Mouse (Mus musculus): Measurements from ENCODE around the gene Actl6b.
A peak's percentile ranks its signal among the peaks of the same experiment; 100 is the strongest.

Actl6b gene

DNA sequence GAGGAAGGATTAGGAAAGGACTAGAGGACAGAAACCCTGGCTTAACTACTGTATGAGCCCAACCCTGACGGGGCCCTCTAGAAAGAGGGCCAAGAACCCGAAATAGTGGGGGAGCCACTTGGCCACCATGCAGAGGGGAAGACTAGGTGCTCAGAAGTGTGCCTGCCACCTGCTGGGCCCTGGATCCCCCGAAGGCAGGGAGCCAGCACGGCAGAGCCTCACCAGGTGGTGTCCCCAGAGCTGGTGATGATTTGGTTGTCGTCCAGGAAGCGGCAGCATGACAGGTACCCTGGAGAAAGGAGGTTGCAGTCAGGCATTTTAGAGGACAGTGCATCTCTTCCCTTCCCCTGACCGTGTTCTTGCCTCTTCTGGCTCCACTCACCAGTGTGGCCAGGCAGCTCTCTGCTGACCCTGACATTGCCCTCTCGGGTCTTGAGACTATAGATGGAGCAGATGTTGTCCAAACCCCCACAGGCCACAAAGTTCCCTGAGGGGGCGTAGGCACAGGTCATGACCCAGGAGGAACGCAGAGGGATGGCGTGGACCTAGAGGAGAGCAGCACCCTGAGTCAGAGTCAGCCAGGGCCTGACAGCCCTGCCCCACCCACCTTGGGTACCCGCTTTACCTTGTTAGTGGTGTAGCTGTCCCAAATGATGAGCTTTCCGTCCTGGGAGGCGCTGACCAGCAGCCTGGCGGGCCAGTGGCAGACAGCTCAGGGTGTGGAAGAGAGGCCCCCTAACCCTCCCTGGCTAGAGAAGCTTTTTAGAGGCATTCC, 23.9 kb upstream of the Actl6b start:
- peak in 1 of 2 experiments; percentile 26 for DNase-seq

DNA sequence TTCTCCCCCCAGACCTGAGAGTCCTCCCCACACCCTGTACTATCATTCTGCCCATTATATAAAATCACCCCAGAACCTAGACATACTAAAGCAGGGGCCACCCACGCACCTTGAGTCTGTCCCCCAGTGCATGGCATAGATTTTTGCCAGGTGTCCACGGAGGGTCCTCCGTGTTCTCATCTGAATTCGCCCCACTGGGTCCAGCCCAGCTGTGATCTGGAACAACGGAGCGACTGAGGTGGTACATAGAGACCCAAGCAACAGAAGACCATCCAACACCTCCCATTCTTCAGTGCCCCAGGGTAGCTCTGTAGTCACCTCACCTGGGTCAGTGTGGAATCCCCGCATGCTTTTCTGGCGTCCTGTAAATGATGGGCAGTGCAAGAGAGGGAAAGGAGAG, 23.2 kb upstream of the Actl6b start:
- DNase-seq: no peak

DNA sequence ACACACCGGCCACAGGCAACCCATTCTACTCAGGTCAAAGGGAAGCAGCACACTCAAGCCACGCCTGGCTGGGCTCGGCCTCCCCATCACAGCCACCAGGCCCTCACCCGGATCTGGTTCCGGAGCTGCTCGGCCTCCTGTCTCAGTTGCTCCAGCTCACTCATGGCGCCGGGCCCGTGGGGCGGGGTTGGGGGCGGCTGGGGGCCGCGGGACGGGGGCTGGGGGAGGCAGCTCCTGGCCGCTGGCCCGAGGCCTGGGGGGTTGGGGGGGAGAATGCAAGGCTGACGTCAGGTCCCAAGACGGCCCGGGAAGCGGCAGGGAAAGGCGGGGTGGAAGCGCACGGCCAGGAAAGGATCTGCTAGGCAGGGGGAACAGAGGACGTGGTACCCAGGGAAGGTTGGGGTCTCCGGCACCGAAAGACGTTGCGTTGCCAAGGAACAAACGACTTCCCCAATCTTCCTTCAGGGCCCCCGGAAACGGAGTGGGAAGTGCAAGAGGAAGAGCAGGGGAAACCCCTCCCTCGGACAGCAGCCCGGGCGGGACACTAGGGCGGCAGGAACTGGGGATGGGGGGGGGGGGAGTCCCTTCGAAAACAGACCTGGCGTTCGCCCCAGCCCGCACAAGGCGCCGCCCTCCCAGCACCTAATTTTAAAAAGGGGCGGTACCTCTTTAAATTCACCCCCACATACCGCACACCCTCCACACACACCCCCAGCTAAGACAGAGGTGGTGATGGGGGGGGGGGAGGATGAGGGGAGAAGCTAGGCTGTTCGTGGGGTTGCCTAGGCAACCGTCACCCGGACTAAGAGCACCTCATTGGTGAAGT, 22.5 kb upstream of the Actl6b start:
- DNase-seq: peak; percentile 44 to 65

DNA sequence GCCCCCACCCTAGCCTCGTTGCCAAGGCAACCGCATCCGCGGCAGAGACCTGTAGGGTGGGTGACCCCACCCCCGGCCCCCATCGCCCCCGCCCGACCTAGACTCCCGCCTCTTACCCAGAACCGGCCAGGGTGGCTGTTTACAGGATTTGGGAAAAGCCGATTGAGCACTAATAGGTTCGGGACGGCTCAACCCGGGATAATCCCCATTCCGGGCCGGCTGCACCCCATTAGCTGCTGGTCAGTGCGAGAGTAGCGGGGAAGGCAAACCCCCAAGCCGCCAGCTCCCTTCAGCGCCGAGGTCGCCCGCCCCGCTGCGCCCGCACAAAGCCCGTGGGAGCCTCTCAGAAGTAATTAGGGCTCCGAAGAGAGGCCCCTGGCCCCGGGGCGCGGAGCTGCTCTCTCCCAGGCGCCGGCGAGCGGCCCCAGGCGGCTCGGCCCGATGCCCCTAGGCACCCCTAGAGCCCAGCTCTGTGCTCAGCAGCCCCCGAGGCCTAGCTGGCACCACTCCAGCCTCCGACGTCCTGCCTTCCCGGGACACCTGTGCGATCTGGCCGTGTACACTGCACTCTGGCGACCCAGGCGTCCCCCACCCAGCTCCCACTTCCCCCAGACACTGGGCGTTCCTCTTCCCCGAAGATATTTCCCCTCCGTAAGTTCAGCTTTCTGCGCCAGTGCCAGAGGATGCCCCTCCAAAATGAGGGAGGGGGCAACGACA, 21.7 kb upstream of the Actl6b start:
- DNase-seq: peak; percentile 57 to 68

DNA sequence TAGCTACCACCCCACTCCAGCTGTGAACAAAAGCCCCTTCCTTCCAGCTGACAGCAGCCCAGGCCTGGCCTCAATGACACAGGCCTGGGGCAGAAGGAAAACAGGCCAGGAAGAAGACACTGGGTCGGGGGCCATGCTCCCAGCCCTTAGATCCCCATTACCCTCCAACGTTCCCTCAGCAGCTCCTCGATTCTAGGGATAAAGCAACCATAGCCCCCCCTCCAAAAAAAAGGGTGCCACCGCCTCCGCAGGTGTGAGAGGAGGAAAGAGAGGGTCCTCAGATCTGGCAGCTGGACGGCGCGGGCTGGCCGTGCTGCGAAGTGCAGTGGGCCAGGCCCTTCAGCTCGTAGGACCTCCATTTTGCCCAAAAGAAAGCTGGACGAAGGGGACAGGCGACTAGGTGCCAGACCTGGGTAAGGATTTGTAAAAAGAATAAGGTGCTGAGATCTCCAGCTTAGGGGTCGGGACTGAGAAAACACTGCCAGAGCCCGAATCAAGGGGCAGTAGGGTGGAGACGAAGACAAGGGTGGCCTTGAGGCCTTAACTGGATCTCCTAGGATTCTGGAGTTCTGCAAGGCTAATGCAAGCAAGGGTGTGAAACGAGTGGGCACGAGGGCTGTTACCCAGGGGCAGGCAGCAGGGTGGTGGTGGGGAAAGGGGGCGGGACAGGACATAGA, 21.0 kb upstream of the Actl6b start:
- peak; percentile 21 to 42 for DNase-seq

DNA sequence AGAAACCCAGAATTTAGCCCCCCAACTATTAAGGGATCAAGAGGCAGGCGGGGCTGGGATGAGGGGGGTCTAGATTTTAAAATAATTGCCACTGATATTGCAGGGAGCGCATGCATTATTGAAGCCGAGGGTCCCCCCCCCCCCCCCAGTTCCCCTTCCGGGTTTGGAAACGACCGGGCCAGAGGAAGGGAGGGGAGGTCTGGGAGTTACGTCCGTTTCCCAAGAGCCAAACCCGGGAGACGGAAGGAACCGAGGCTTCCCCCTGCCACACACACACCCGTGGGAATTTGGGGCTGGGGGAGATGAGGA, 20.6 kb upstream of the Actl6b start:
- no peak for DNase-seq

DNA sequence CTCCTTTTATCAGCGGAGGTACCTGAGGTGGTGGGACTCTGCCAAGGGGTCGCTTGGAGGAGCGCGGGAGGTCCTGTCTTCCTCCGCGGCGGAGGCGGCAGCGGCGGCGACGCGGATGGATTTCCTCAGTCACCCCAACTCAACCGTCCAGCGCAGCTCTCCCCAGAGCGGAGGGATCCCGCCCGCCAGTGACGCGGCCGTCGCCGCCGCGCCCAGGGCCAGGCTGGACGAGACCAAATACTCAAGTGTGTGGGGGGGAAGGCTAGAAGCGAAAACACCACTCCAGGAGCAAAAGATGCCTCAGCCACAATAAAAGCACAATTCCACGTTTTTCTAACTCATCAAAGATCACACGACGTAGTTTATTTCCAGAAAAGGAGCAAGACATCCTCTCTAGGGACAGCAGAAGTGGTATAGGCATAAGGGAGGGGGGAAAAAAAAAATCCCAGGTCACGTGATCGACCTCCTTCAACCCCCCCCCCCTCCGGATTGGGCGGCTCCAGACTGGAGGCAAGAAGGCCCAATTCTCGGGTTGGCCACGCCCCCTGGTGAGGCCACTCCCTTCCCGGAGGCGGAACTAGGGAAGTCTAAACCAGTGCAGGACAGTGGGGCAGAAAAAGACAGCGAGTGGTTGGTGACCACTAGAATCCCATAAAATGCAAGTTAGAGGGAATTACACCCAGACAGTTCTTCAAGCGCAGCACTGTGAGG, 20.0 kb upstream of the Actl6b start, which contains the start of the genes Epo and Gnb2:
Epo (minus strand) TSS at position 126 of the 711 bp plus-strand sequence.
Gnb2 (minus strand) TSS at position 394 of the 711 bp plus-strand sequence.
- DNase-seq: peak; percentile 97 to 99

DNA sequence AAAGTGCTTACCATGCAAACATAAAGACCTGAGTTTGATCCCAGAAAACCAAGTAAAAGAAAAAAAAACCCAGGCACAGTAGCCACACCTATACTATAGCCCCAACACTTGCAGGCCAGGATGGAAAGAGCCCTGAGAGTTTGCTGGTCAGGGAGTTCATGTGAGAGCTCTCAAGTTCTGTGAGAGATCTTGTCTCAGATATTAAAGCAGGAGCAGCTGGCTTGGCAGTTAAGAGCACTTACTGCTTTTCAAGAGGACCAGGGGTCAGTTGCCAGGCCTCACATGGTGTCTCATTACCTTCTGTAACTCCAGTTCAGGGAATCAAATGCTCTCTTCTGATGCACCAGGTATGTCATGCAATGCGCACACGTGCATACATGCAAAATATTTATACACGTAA, 18.6 kb upstream of the Actl6b start:
- no peak for DNase-seq

DNA sequence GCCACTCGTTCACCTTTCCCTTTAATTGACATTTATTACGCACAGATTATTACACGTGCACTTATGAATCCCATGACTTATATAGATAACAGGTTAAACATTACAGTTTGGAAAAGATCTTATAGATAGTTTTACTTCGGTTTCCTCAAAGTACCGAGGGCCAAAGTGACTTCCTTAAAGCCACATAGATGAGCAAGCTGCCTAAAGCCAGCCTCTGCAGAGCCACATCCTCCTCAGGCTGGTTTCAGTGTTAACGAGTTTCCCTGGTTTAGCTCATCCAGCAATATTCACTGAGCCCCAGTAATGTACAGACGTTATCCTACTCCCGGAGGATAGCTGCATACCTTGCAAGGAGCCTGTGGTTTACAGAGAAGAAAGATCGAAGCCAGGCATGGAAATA, 18.0 kb upstream of the Actl6b start:
- DNase-seq: no peak

DNA sequence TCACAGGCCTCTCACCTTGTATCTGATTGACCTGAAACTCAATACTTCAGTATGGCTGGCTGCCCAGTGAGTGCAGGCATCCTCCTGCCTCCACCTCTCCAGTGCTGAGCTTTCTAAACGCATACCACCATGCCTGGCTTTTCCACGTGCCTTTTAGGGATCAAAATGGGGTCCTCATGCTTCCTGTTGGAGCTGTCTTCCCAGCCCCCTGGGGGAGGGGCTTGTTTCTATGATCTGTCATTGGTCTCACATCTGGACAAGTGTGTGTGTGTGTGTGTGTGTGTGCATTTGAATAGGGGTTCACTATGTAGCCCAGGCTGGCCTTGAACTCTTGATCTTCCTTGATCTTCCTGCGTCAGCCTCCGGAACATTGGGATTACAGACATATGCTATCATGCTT, 15.9 kb upstream of the Actl6b start:
- DNase-seq: no peak

DNA sequence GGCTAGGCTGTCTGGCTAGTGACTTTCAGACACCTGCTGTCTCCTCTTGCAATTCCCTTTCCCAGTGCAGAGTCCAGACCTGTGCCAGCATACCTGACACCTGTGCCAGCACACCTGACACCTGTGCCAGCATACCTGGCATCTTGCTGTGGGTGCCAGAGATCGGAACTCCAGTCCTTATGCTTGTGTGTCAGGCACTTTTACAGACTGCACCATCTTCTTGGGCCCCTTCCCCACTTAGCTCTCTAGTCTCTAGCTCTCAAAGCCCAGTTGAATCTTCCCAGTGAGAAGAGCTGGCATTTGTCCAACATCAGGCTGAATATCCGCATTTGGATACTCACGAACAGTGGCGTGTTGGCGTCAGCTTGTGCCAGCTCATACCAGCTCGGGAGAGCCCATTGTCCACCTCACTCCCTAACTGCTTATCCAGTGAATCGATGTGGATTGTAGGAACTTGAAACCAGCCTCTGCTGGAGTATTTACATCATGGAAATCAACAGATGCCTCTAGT, 14.0 kb upstream of the Actl6b start:
- peak; percentile 70 to 75 for DNase-seq

DNA sequence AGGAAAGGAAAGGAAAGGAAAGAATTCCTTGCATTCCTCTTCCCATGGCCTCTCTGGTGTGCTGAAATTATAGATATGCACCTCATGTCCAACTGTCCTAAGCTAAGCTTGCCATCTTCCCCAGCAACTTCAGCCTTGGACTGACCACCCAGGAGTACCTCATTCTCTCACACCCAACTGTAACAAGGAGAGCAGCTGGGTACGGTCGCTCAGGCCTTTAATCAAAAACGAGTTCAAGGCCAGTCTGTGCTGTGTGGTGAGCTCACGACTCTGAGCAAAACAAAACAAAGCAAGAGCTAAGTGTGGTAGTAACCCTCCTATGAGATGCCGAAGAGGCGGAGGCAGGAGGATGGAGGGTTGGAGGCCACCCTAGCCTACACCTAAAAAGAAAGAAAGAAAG, 12.3 kb upstream of the Actl6b start:
- no peak for DNase-seq

DNA sequence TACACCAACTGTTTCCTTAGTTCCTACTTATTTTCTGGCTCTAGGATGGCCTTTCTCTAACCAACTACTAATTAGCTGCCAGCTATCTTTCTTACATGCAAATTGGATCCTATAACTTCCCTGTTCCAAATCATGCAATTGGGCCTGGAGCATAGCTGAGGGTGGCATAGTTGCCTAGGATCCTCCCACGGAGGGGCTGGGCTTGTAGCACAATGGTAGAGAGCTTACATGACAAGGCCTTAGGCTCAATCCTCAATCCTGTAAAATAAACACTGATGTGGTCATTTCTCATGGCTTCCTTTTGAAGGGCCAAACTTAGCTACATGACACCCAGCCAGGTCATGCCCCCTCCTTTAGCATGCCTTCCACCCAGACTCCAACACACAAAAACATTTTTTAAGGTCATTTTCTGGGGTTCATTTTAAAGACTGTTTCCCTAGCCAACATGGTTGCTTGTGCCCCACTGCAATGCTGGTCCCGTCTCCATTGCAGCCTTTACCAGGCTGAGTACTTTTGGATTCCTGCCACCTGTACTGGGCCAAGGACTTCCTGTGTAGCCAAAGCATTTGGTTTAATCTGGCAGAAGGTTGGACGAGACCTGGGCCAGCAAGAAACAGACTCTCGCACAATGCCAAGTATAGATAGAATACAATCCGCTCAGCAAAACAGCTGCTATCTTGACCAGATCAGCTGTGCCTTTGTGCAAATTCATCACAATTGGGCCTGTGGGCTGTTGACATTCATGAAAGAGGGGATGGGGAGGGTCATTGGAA, 11.4 kb upstream of the Actl6b start:
- peak; percentile 70 to 77 for DNase-seq

DNA sequence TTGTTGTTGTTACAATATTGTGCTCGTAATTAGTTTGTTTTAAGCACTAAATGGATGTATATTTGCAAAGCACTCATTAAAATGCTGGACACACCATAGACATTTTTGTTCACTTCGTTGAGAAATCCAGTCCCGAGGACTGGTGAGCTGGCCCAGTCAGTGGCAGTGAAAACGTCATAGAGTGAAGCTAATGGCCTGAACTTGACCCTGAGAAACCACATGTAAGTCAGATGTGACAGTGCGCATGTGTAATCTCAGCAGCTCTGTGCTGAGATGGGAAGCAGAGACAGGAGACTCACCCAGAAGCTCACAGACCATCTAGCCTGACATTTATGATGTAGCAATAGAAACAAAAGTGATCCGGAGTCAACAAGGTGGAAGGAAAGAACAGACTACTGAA, 8.4 kb upstream of the Actl6b start:
- DNase-seq: no peak

DNA sequence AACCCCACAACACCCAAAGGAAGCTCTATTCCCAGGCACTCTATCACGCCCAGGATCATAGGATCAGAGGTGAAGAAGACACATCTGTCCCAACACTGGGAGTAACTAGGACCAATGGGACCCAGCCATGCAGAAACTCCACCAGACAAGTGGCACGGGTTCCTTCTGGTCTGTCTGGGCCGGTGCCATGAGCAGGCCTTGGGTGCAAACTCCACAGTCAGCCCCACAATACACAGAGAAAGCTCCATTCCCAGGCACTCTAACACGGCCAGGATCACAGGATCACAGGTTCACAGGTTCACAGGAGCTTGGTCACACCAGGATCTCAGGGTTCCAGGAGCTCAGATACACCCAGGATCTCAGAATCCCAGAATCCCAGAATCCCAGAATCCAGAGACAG, 7.7 kb upstream of the Actl6b start:
- DNase-seq: no peak

DNA sequence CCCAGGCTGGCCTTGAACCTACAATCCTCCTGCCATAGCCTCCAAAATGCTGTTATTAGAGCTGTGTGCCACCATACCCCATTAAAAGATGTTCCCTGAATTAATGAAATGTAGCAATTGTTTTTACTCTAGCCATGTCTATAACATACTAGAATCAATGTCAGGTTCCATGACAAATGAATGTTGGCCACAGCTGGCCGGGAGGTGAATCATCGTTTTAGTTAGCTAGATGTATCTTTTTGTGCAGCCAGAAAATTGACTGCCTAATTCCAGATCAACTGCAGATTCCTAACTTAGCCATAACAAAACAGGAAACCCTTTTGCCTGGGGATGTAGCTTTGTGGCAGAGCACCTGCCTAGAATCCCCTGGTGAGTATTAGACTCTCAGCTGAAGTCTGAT, 3.5 kb upstream of the Actl6b start:
- DNase-seq: no peak

DNA sequence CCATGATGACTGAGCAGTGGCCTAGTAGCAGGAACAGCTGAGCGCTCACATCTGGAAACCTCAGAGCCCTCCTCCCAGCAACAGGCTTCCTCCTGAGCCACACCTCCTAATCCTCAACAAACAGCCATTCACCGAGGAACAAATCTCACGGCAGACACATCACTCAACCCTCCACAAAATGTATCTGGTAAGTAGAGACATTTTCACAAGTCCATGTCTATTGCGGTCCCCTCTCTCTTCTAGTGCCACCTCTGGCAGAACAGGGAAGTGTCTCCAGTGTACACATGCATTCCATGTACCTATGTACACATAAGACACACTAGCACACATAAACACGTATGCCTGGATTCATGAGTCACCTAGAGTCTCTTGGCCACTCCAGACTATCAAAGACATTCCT, 2.2 kb upstream of the Actl6b start:
- DNase-seq: peak in 1 of 2 experiments; percentile 30

DNA sequence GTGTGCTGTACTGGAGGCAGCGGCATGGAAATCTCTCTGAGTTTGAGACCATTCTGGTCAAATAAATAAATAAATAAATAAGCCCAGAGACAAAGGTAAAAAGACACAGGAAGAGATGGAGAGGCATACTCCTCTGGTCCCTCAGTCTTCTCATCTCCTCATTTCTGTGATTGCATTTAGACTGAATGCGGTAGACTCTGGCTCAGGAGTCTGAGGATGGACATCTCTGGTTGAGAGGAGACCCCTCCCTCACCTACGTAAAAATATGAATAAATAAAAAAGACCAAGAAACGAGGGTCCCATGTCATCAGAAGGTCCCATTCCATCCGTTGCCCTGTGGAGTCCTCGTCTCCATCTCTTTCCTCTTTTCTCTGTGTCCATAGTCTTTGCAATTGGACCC, 317 bp upstream of the Actl6b start:
- DNase-seq: no peak

DNA sequence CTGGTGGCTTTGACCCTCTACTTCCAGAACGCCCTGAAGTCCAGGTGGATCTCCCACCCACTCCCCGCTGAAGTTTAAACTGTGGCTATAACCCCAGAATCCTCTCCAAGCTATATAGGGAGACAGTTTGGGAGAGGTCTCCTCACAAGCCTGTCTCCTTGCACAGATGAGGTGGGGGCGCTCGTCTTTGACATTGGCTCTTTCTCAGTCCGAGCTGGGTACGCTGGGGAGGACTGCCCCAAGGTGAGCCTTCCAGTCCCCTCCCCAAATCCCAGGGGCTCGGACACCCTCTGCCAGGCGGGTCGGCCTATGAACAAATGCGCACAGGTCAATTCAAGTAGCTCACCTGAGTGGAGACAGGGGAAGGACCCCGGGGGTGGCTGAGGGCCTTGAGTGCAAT, 581 bp downstream of the Actl6b start:
- DNase-seq: no peak

DNA sequence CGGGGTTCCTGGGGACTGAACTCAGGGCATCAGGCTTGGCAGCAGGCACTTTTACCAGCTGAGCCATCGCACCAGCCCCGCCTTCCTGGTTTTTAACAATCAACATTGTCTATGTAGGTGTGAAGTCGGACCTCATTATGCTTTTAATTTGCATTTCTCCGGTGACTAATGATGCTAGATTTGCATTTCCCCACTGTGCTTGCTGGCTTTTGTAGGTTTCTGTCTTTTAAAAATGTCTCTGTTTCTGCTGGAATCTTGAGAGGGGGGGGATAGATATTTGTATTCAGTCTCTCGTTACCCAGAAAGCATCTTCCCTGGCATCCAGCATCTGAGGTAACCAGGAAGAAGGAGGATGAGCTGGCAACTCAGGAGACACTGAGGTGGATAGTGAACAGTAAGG, 8.2 kb downstream of the Actl6b start:
- DNase-seq: no peak

DNA sequence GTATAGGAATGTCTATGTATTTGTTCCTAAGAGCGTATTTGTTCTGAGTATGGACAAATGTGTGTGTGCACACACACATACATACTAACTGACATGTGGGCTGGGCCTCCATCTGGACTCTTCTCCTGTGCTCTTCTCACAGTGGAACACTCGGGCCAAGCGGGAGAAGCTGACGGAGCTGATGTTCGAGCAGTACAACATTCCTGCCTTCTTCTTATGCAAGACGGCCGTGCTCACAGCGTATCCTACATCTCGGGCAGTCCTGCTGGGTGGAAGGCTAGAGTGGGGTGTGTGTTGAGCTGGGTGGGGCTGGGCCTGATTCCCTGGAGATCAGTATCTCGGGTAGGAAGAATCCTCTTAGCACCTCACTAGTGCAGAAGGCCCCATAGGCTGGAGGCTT, 9.6 kb downstream of the Actl6b start:
- no peak for DNase-seq
